Mouse (Mus musculus): ENCODE results near the gene Thsd7a. TPM values are rescaled to one million over a fixed set of nuclear protein-coding genes. Genes with fewer than 3 reads are reported as not detected.

Thsd7a gene
- polyA plus RNA-seq, 1 experiment from 2014 or later = 19.8 TPM

- no peak for DNase-seq (ENCODE audit: low spot score, missing footprints)
- no peak overlapping the region for H3K4me3 ChIP-seq (ENCODE audit: low read depth, low read length)
- H3K9ac ChIP-seq (ENCODE audit: low read length) = no peak overlapping the region
- no peak overlapping the region for H3K4me2 ChIP-seq
- H3K27me3 ChIP-seq (ENCODE audit: control insufficient read depth, insufficient read depth, low read length) = no peaks in the 10 kb centered on the region
- H3K36me3 ChIP-seq (ENCODE audit: control insufficient read depth, insufficient read depth, low read length) = no peaks in the 10 kb centered on the region
- H3K27ac ChIP-seq (ENCODE audit: low read depth, low read length) = no peak overlapping the region
- ATAC-seq (ENCODE audit: low FRiP score) = no peak
- no peaks in the 10 kb centered on the region; the same call in 1 of the 2 replicates for H3K4me1 ChIP-seq (ENCODE audit: control insufficient read depth, insufficient read depth, low read length)
- H3K9me3 ChIP-seq (ENCODE audit: control insufficient read depth, low read length) = no peaks in the 10 kb centered on the region
- WGBS = 71% methylated on average over 3 of the region's 3 CpGs
These were observed 198.0 kb downstream of the Thsd7a start for GRCm38 (mm10) chr6:12551176-12551575.

GRCm38 (mm10) chr6:12550054-12550655, 199.1 kb downstream of the Thsd7a start:
- Histone ChIP-seq H3K4me3 (ENCODE audit: low read depth, low read length) (no peak overlapping the region), H3K4me2 (no peak overlapping the region), H3K9me3 (ENCODE audit: control insufficient read depth, low read length) (no peaks in the 10 kb centered on the region), H3K4me1 (ENCODE audit: control insufficient read depth, insufficient read depth, low read length) (no peaks in the 10 kb centered on the region; the same call in 1 of the 2 replicates), H3K27me3 (ENCODE audit: control insufficient read depth, insufficient read depth, low read length) (no peaks in the 10 kb centered on the region), H3K9ac (ENCODE audit: low read length) (no peak overlapping the region), H3K27ac (ENCODE audit: low read depth, low read length) (no peak overlapping the region), H3K36me3 (ENCODE audit: control insufficient read depth, insufficient read depth, low read length) (no peaks in the 10 kb centered on the region)
- 53% methylated on average over 4 of the region's 4 CpGs for WGBS
- DNase-seq (ENCODE audit: low spot score, missing footprints) (no peak), ATAC-seq (ENCODE audit: low FRiP score) (no peak)

DNA sequence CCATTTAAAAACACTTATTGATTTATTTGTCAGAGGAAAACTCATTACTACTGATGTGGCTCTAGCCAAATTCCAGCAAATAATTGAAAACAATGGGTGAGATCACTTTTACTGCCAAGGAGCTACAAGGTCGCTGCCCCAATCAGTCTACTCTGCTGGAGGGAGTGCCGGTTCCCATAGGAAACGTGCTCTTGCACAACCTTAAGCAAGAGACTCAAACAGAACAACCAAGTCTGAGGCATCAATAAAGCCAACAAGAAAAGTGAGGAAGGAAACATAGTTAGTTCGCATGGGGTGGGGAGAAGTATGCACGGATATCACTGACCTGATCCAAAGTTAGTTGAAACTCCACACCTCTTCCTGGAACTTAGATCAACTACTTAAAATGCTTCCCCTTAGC, 205.1 kb downstream of the Thsd7a start:
- no peak for DNase-seq (ENCODE audit: low spot score, missing footprints)
- no peaks in the 10 kb centered on the region for H3K9me3 ChIP-seq (ENCODE audit: control insufficient read depth, low read length)
- H3K9ac ChIP-seq (ENCODE audit: low read length) = no peak overlapping the region
- H3K4me3 ChIP-seq (ENCODE audit: low read depth, low read length) = no peak overlapping the region
- ATAC-seq (ENCODE audit: low FRiP score) = no peak
- 55% methylated on average over 5 of the region's 5 CpGs for WGBS
- H3K27ac ChIP-seq (ENCODE audit: low read depth, low read length) = no peak overlapping the region
- no peaks in the 10 kb centered on the region for H3K27me3 ChIP-seq (ENCODE audit: control insufficient read depth, insufficient read depth, low read length)
- H3K4me1 ChIP-seq (ENCODE audit: control insufficient read depth, insufficient read depth, low read length) = no peaks in the 10 kb centered on the region
- no peak overlapping the region for H3K4me2 ChIP-seq
- no peaks in the 10 kb centered on the region for H3K36me3 ChIP-seq (ENCODE audit: control insufficient read depth, insufficient read depth, low read length)

DNA sequence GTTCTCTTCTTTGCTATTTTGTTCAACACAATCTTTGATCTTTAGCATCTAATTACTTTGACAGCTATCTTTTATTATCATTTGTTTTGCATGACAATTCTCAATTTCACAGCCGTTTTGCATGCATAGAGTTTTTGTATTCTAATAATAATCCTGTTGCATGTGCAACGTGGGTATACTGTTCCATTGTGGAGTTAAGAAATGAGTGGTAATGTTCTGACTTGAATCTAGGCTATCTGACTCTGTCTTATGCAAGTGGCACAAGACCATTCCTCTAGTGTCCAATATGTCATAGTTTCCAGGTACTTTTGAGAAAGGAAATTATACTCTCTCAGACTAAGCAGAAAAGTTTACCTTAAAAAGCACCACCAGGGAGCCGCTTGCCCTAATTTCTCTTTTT, 206.7 kb downstream of the Thsd7a start:
- ATAC-seq (ENCODE audit: low FRiP score) (0 out of 2 replicates have a peak, but pooled peaks have one; percentile 59), DNase-seq (ENCODE audit: low spot score, missing footprints) (no peak)
- Histone ChIP-seq H3K9ac (ENCODE audit: low read length) (no peak overlapping the region), H3K27me3 (ENCODE audit: control insufficient read depth, insufficient read depth, low read length) (no peaks in the 10 kb centered on the region), H3K4me3 (ENCODE audit: low read depth, low read length) (no peak overlapping the region), H3K36me3 (ENCODE audit: control insufficient read depth, insufficient read depth, low read length) (no peaks in the 10 kb centered on the region), H3K4me2 (no peak overlapping the region), H3K27ac (ENCODE audit: low read depth, low read length) (no peak overlapping the region), H3K4me1 (ENCODE audit: control insufficient read depth, insufficient read depth, low read length) (no peaks in the 10 kb centered on the region), H3K9me3 (ENCODE audit: control insufficient read depth, low read length) (no peaks in the 10 kb centered on the region)
- 51% methylated on average over 3 of the region's 3 CpGs for WGBS

DNA sequence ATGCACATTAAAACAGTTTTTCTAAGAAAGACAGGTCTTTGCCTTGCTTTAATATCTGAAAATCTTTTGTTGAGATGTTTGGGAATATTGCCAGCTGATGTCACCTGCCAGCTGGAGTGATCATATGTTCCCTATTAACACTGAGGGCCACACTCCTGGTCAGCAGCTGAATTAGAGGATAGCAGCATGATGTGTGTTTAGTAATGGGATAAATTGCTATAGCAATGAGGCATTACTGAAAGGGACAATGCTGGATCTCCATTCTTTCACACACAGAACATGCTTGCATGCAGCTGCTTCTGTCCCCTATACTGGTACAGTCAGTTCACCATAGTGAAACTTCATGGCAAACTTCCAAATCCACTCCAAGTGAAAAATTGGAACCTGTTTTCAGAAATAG, 230.1 kb downstream of the Thsd7a start:
- Histone ChIP-seq H3K4me3 (ENCODE audit: low read depth, low read length) (no peak overlapping the region), H3K36me3 (ENCODE audit: control insufficient read depth, insufficient read depth, low read length) (no peaks in the 10 kb centered on the region), H3K4me1 (ENCODE audit: control insufficient read depth, insufficient read depth, low read length) (0 out of 2 replicates have a peak, but pooled peaks cover 2% of the 10 kb centered on the region), H3K4me2 (no peak overlapping the region), H3K27me3 (ENCODE audit: control insufficient read depth, insufficient read depth, low read length) (no peaks in the 10 kb centered on the region), H3K9me3 (ENCODE audit: control insufficient read depth, low read length) (no peaks in the 10 kb centered on the region), H3K9ac (ENCODE audit: low read length) (no peak overlapping the region), H3K27ac (ENCODE audit: low read depth, low read length) (no peak overlapping the region)
- ATAC-seq (ENCODE audit: low FRiP score) (peak; percentile 79), DNase-seq (ENCODE audit: low spot score, missing footprints) (peak; percentile 77)

DNA sequence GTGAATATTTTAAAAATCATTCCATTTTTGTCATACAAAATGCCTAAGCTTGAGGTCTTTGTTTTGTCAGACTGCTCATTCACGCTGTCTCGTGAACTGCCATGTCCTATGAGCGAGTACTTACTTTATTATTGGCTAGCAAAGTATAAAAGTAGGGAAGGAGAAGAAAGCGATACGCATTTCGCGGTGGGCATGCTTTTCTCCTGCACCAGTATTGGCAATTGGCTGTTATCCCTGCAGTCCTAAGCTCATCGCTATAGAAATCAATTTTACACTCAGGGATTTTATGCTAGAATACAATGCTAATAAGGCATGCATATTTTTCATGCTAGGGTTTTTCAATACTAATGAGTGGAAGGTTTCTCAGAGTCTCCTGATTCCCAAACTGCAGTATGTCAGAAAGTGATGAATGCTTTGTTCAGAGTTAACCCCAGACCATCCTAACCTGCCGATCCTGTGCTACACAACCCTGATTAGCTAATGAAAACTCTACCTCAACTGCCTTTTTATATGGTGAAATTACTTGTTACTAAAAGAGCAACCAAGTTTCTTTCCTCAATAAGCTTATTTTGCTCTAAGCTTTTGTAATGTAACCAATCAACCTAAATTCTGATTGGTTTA, 230.8 kb downstream of the Thsd7a start:
- no peak for DNase-seq (ENCODE audit: low spot score, missing footprints)
- no peak overlapping the region for H3K9ac ChIP-seq (ENCODE audit: low read length)
- H3K4me2 ChIP-seq = no peak overlapping the region
- 0 out of 2 replicates have a peak, but pooled peaks cover 2% of the 10 kb centered on the region for H3K4me1 ChIP-seq (ENCODE audit: control insufficient read depth, insufficient read depth, low read length)
- peak; percentile 69 for ATAC-seq (ENCODE audit: low FRiP score)
- no peak overlapping the region for H3K27ac ChIP-seq (ENCODE audit: low read depth, low read length)
- WGBS = 64% methylated on average over 9 of the region's 9 CpGs
- no peaks in the 10 kb centered on the region for H3K27me3 ChIP-seq (ENCODE audit: control insufficient read depth, insufficient read depth, low read length)
- H3K36me3 ChIP-seq (ENCODE audit: control insufficient read depth, insufficient read depth, low read length) = no peaks in the 10 kb centered on the region
- no peaks in the 10 kb centered on the region for H3K9me3 ChIP-seq (ENCODE audit: control insufficient read depth, low read length)
- no peak overlapping the region for H3K4me3 ChIP-seq (ENCODE audit: low read depth, low read length)

GRCm38 (mm10) chr6:12517726-12518125, 231.5 kb downstream of the Thsd7a start:
- no peak overlapping the region for H3K4me3 ChIP-seq (ENCODE audit: low read depth, low read length)
- no peak overlapping the region for H3K27ac ChIP-seq (ENCODE audit: low read depth, low read length)
- no peak overlapping the region for H3K9ac ChIP-seq (ENCODE audit: low read length)
- H3K27me3 ChIP-seq (ENCODE audit: control insufficient read depth, insufficient read depth, low read length) = no peaks in the 10 kb centered on the region
- H3K4me1 ChIP-seq (ENCODE audit: control insufficient read depth, insufficient read depth, low read length) = 0 out of 2 replicates have a peak, but pooled peaks cover 2% of the 10 kb centered on the region
- no peaks in the 10 kb centered on the region for H3K36me3 ChIP-seq (ENCODE audit: control insufficient read depth, insufficient read depth, low read length)
- H3K4me2 ChIP-seq = no peak overlapping the region
- ATAC-seq (ENCODE audit: low FRiP score) (no peak), DNase-seq (ENCODE audit: low spot score, missing footprints) (no peak)
- no peaks in the 10 kb centered on the region for H3K9me3 ChIP-seq (ENCODE audit: control insufficient read depth, low read length)

DNA sequence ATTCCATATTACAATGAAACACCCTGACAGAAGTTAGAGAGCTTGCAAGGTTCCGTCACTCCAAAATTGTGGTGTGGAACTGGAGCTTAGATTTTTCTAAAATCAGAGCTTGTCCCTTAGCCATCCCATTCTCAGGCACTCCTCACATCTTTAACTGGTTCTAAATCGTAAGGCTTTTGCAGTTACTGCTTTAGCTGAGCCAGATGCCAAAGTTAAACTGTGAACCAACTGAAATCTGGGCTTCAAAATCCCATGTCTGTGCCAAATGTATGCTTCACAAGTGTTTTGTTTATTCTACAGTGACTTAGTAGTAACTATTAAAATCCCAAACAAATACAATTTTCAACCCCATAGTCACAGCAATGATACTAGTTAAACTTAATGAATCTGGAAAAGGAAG, 242.3 kb downstream of the Thsd7a start:
- DNase-seq (ENCODE audit: low spot score, missing footprints) (peak; percentile 21), ATAC-seq (ENCODE audit: low FRiP score) (no peak)
- Histone ChIP-seq H3K4me3 (ENCODE audit: low read depth, low read length) (no peak overlapping the region), H3K9ac (ENCODE audit: low read length) (no peak overlapping the region), H3K36me3 (ENCODE audit: control insufficient read depth, insufficient read depth, low read length) (no peaks in the 10 kb centered on the region), H3K27ac (ENCODE audit: low read depth, low read length) (no peak overlapping the region), H3K9me3 (ENCODE audit: control insufficient read depth, low read length) (no peaks in the 10 kb centered on the region), H3K4me1 (ENCODE audit: control insufficient read depth, insufficient read depth, low read length) (no peaks in the 10 kb centered on the region), H3K4me2 (no peak overlapping the region), H3K27me3 (ENCODE audit: control insufficient read depth, insufficient read depth, low read length) (no peaks in the 10 kb centered on the region)
- WGBS = 92% methylated on average over 2 of the region's 2 CpGs

DNA sequence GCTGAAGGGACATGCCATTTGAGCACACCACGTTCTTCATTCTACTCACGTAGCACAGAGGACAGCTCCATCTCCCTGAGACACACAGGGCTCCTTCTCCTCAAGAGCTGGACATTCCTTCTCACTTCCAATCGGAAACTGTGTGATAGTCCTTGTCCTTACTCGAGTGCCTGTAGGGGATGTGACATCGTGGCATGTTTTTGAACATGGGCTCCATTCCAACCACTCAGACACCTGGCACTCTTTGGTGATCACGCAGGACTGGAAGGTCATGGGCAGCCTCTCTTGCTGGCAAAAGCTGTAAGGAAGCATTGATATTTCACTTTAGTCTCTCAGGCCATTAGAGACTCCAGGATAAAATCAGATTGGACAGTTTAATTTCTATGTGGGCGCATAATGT, 245.3 kb downstream of the Thsd7a start:
- no peak for ATAC-seq (ENCODE audit: low FRiP score)
- Histone ChIP-seq H3K9me3 (ENCODE audit: control insufficient read depth, low read length) (no peaks in the 10 kb centered on the region), H3K4me3 (ENCODE audit: low read depth, low read length) (no peak overlapping the region), H3K9ac (ENCODE audit: low read length) (no peak overlapping the region), H3K36me3 (ENCODE audit: control insufficient read depth, insufficient read depth, low read length) (no peaks in the 10 kb centered on the region), H3K4me1 (ENCODE audit: control insufficient read depth, insufficient read depth, low read length) (no peaks in the 10 kb centered on the region), H3K27ac (ENCODE audit: low read depth, low read length) (no peak overlapping the region), H3K27me3 (ENCODE audit: control insufficient read depth, insufficient read depth, low read length) (no peaks in the 10 kb centered on the region), H3K4me2 (no peak overlapping the region)
- no peak for DNase-seq (ENCODE audit: low spot score, missing footprints)
- WGBS = 88% methylated on average over 7 of the region's 7 CpGs

Measured in midbrain, embryonic 11.5 days (tissue).